Mouse (Mus musculus): Measurements from ENCODE around the gene Fbxl16. TPM values are rescaled to one million over a fixed set of nuclear protein-coding genes. Genes with fewer than 3 reads are reported as not detected.

The Fbxl16 gene
- polyA plus RNA-seq, 1 experiment = 187 TPM

DNA sequence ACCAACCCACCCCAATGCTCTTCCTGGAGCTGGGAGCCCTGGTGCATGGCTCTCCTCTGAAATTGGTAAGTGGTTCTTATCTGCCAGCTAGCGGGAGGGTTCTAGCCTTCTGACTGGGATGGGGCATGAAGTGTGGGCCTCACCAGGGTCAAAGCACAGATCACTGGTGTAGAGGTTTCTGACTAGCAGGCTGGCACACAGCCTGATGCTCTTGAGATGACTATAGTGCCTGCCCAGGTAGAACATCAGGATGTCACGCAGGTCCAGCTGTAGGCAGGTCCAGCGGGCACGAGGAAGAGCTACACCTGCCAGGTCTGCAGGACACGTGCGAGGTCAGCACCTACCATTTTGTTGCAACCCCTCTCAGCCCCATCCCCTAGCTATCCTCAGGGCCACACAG is 51.3 kb downstream of the Fbxl16 start:
- WGBS = 84% methylated on average over 6 of the region's 6 CpGs
- peaks cover 7% of the 10 kb centered on the region for H3K4me1 ChIP-seq (ENCODE audit: control insufficient read depth, insufficient read depth, low read length)
- no peak overlapping the region for H3K27ac ChIP-seq (ENCODE audit: insufficient read depth, low read length)
- no peak for DNase-seq
- H3K4me3 ChIP-seq (replicated peaks; ENCODE audit: insufficient read depth, low read depth, low read length) = no peak overlapping the region
- no peaks in the 10 kb centered on the region for H3K27me3 ChIP-seq (ENCODE audit: control insufficient read depth, insufficient read depth, low read length)
- TF ChIP-seq POLR2A (IDR thresholded peaks at IDR 0.05; ENCODE audit: borderline replicate concordance, insufficient read depth, low read length) (no peak), CTCF (IDR thresholded peaks at IDR 0.05; ENCODE audit: borderline replicate concordance, insufficient read depth, low read depth, low read length) (no peak)

DNA sequence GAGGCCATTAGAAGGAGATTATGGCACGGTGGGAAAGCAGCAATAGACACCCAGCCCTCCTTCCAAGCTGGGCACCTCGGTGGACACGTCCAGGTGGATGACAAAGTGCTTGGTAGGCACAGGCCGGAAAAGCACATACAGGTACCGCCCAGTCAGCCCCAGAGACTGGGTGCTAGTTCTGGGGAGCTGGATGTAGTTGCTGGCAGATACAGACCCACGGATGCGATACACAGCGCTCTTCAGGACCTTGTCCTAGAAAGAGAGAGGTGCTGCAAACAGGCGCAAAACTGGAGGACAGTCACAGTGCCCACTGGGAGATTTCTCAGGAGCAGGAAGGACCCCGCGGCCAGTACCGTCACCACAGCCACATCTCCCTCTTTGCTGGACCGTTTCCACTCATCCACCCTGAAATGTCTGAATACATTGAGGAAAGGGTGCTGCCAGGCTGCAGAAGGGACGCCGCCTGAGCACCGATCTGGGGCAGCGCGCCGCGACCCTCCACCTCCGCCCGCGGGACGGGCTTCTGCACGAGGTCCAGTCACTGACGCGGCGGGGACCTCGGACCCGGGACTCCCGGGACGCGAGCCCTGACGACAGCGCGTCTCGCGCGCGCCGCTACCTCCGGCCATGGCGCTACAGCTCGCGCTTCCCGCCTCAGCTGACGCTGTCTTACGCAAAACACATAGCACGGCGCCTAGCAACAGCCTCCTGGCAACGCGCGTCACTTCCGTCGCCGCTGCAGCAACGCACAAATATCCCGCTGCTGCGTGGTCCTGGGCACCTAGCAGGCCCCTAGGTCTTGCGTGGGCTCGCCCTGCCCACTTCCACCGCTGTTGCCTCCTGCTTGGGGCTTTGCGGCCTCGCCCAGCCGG is 52.2 kb downstream of the Fbxl16 start, which contains the start of gene Wdr90:
Gene Wdr90 (minus strand): TSS at position 670 of the 872 bp plus-strand sequence.
- Histone ChIP-seq H3K27me3 (ENCODE audit: control insufficient read depth, insufficient read depth, low read length) (no peaks in the 10 kb centered on the region), H3K4me1 (ENCODE audit: control insufficient read depth, insufficient read depth, low read length) (peaks cover 7% of the 10 kb centered on the region), H3K4me3 (replicated peaks; ENCODE audit: insufficient read depth, low read depth, low read length) (peak within 1 kb of the TSS; percentile 91), H3K27ac (ENCODE audit: insufficient read depth, low read length) (peak within 1 kb of the TSS; percentile 98)
- TF ChIP-seq CTCF (IDR thresholded peaks at IDR 0.05; ENCODE audit: borderline replicate concordance, insufficient read depth, low read depth, low read length) (no peak), POLR2A (IDR thresholded peaks at IDR 0.05; ENCODE audit: borderline replicate concordance, insufficient read depth, low read length) (peak; percentile 95)
- peak; percentile 93 to 94 for DNase-seq
- WGBS = 2% methylated on average over 65 of the region's 65 CpGs

DNA sequence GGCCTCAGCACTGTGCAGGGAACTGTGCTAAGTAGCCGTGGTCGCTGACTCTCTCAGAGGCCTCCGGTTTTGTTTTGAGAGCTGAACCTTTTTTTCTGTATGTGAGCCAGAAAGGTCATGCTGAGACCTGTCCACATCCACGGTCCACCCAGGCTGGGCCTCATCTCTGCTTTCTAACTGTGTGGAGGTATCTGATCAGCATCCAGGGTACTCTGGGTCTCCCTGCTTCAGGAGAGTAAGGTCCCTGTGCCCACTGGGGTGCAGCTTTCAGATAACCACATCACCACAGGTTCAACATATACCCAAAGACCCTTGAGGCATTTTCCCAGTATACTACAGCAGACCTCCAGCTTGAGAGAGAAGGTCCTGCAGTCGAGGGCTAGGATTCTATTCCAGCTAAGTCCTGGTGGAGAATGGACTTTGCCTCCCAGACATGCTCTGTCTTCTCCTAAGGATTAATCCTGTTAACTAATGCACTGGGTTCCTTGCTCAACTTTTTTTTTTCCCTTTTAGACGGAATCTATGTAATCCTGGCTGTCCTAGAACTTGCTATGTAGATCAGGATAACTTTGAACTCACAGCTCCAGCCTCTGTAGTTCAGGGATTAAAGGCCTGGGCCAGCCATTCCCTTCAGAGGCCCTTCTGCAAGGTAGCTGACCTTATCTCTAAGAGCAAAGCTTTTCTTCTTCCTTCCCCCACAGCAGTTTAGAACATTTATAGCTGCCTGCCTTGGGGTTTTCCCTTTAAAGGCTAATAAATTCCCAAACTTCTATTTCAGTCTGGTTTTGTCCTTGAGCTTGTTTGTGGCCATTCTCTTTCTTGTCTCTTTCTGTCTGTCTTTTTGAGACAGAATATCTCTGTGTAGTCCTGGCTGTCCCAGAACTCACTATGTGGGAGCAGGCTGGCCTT is 53.1 kb downstream of the Fbxl16 start:
- H3K27me3 ChIP-seq (ENCODE audit: control insufficient read depth, insufficient read depth, low read length) = no peaks in the 10 kb centered on the region
- peak overlapping the region; percentile 91 for H3K4me3 ChIP-seq (replicated peaks; ENCODE audit: insufficient read depth, low read depth, low read length)
- no peak for DNase-seq
- TF ChIP-seq CTCF (IDR thresholded peaks at IDR 0.05; ENCODE audit: borderline replicate concordance, insufficient read depth, low read depth, low read length) (no peak), POLR2A (IDR thresholded peaks at IDR 0.05; ENCODE audit: borderline replicate concordance, insufficient read depth, low read length) (no peak)
- peaks cover 12% of the 10 kb centered on the region for H3K4me1 ChIP-seq (ENCODE audit: control insufficient read depth, insufficient read depth, low read length)
- WGBS = 11% methylated on average over 6 of the region's 6 CpGs
- peak overlapping the region; percentile 98 for H3K27ac ChIP-seq (ENCODE audit: insufficient read depth, low read length)

- Histone ChIP-seq H3K4me1 (ENCODE audit: control insufficient read depth, insufficient read depth, low read length) (peaks cover 12% of the 10 kb centered on the region), H3K4me3 (replicated peaks; ENCODE audit: insufficient read depth, low read depth, low read length) (no peak overlapping the region), H3K27ac (ENCODE audit: insufficient read depth, low read length) (no peak overlapping the region), H3K27me3 (ENCODE audit: control insufficient read depth, insufficient read depth, low read length) (no peaks in the 10 kb centered on the region)
- no peak for DNase-seq
- WGBS = 59% methylated on average over 6 of the region's 6 CpGs
- no peak for TF ChIP-seq CTCF (IDR thresholded peaks at IDR 0.05; ENCODE audit: borderline replicate concordance, insufficient read depth, low read depth, low read length)
- no peak for TF ChIP-seq POLR2A (IDR thresholded peaks at IDR 0.05; ENCODE audit: borderline replicate concordance, insufficient read depth, low read length)
Measured at GRCm38 (mm10) chr17:25863681-25864080, 54.8 kb downstream of the Fbxl16 start.

GRCm38 (mm10) chr17:25864311-25864710 is 55.4 kb downstream of the Fbxl16 start:
- Histone ChIP-seq H3K4me3 (replicated peaks; ENCODE audit: insufficient read depth, low read depth, low read length) (no peak overlapping the region), H3K27ac (ENCODE audit: insufficient read depth, low read length) (no peak overlapping the region), H3K27me3 (ENCODE audit: control insufficient read depth, insufficient read depth, low read length) (no peaks in the 10 kb centered on the region), H3K4me1 (ENCODE audit: control insufficient read depth, insufficient read depth, low read length) (peaks cover 16% of the 10 kb centered on the region)
- DNase-seq = no peak
- TF ChIP-seq CTCF (IDR thresholded peaks at IDR 0.05; ENCODE audit: borderline replicate concordance, insufficient read depth, low read depth, low read length) (no peak), POLR2A (IDR thresholded peaks at IDR 0.05; ENCODE audit: borderline replicate concordance, insufficient read depth, low read length) (no peak)
- 83% methylated on average over 14 of the region's 14 CpGs for WGBS

- DNase-seq = no peak
- Histone ChIP-seq H3K27ac (ENCODE audit: insufficient read depth, low read length) (no peak overlapping the region), H3K4me1 (ENCODE audit: control insufficient read depth, insufficient read depth, low read length) (peaks cover 14% of the 10 kb centered on the region), H3K27me3 (ENCODE audit: control insufficient read depth, insufficient read depth, low read length) (no peaks in the 10 kb centered on the region), H3K4me3 (replicated peaks; ENCODE audit: insufficient read depth, low read depth, low read length) (no peak overlapping the region)
- TF ChIP-seq POLR2A (IDR thresholded peaks at IDR 0.05; ENCODE audit: borderline replicate concordance, insufficient read depth, low read length) (no peak), CTCF (IDR thresholded peaks at IDR 0.05; ENCODE audit: borderline replicate concordance, insufficient read depth, low read depth, low read length) (no peak)
- WGBS = 89% methylated on average over 11 of the region's 11 CpGs
Measured at GRCm38 (mm10) chr17:25865288-25865687, 56.4 kb downstream of the Fbxl16 start.

DNA sequence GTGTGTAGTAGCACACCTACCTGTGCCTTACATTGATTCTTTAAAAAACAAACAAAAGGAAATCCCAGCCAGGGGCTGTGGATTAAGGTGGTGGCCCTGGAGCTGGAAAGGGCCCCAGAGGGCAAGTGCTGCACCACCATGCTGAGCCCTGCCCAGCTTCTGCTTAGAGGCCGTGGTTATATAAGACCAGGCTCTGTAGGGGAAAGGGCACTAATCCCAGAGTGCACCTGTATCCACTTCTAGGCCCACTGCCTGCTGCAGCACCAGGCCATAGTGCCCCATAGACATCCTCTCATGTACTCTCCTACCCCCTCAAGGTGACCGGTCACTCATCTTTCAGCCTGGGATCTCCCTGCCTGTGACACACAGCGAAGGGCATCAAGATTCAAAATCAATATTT is 57.3 kb downstream of the Fbxl16 start:
- 85% methylated on average over 3 of the region's 3 CpGs for WGBS
- TF ChIP-seq POLR2A (IDR thresholded peaks at IDR 0.05; ENCODE audit: borderline replicate concordance, insufficient read depth, low read length) (no peak), CTCF (IDR thresholded peaks at IDR 0.05; ENCODE audit: borderline replicate concordance, insufficient read depth, low read depth, low read length) (no peak)

More for the DNA sequence above, 57.3 kb downstream of the Fbxl16 start:
- H3K27me3 ChIP-seq (ENCODE audit: control insufficient read depth, insufficient read depth, low read length) = no peaks in the 10 kb centered on the region
- no peak for DNase-seq
- H3K4me3 ChIP-seq (replicated peaks; ENCODE audit: insufficient read depth, low read depth, low read length) = no peak overlapping the region
- H3K4me1 ChIP-seq (ENCODE audit: control insufficient read depth, insufficient read depth, low read length) = peaks cover 8% of the 10 kb centered on the region
- no peak overlapping the region for H3K27ac ChIP-seq (ENCODE audit: insufficient read depth, low read length)
